Mouse (Mus musculus) lung, postnatal 4 days (tissue): ENCODE measurements at regions not wholly inside any gene's neighbourhood (a gene's known extent, or its start where the extent isn't known, plus 50 kb on each side); places are given as distances from the start of the nearest gene placed in this dataset.

Source experiments
- DNase-seq, 2 experiments: peaks; one replicate each; pipeline ENCODE4 v3.0.0; 2021

- no peak for DNase-seq
Measured at GRCm38 (mm10) chr15:64532260-64533120, 285.0 kb upstream of the Gm21798 start.

GRCm38 (mm10) chr15:64533169-64533795 is 284.2 kb upstream of the Gm21798 start:
- no peak for DNase-seq

- no peak for DNase-seq
Measured at GRCm38 (mm10) chr15:64534166-64534565, 283.3 kb upstream of the Gm21798 start.

GRCm38 (mm10) chr15:64535160-64535559 is 282.3 kb upstream of the Gm21798 start:
- no peak for DNase-seq

GRCm38 (mm10) chr15:64541395-64541794 is 276.1 kb upstream of the Gm21798 start:
- no peak for DNase-seq

GRCm38 (mm10) chr15:64542250-64542901 is 275.1 kb upstream of the Gm21798 start:
- no peak for DNase-seq

- no peak for DNase-seq
Measured at GRCm38 (mm10) chr15:64542908-64543307, 274.6 kb upstream of the Gm21798 start.

- DNase-seq = no peak
Measured at GRCm38 (mm10) chr15:64546035-64546434, 271.5 kb upstream of the Gm21798 start.

GRCm38 (mm10) chr15:64557540-64557939 is 260.0 kb upstream of the Gm21798 start:
- no peak for DNase-seq

GRCm38 (mm10) chr15:64558220-64558619 is 259.3 kb upstream of the Gm21798 start:
- no peak for DNase-seq

- DNase-seq = no peak
Measured at GRCm38 (mm10) chr15:64562431-64563111, 254.9 kb upstream of the Gm21798 start.

- DNase-seq = no peak
Measured at GRCm38 (mm10) chr15:64564703-64565102, 252.8 kb upstream of the Gm21798 start.

GRCm38 (mm10) chr15:64576891-64577535 is 240.5 kb upstream of the Gm21798 start:
- DNase-seq = no peak

- no peak for DNase-seq
Measured at GRCm38 (mm10) chr15:64578991-64579390, 238.5 kb upstream of the Gm21798 start.

GRCm38 (mm10) chr15:64580481-64580880 is 237.0 kb upstream of the Gm21798 start:
- no peak for DNase-seq

- no peak for DNase-seq
Measured at GRCm38 (mm10) chr15:64581046-64581445, 236.4 kb upstream of the Gm21798 start.

GRCm38 (mm10) chr15:64584129-64584528 is 233.4 kb upstream of the Gm21798 start:
- DNase-seq = no peak

GRCm38 (mm10) chr15:64586776-64587175 is 230.7 kb upstream of the Gm21798 start:
- DNase-seq = no peak

GRCm38 (mm10) chr15:64590092-64590881 is 227.2 kb upstream of the Gm21798 start:
- no peak for DNase-seq

- no peak for DNase-seq
Measured at GRCm38 (mm10) chr15:64613503-64613902, 204.0 kb upstream of the Gm21798 start.

- DNase-seq = no peak
Measured at GRCm38 (mm10) chr15:64618471-64618870, 199.0 kb upstream of the Gm21798 start.

GRCm38 (mm10) chr15:64621876-64622275 is 195.6 kb upstream of the Gm21798 start:
- DNase-seq = no peak
